Mouse (Mus musculus): ENCODE results near the gene Gm17482. TPM values are rescaled to one million over a fixed set of nuclear protein-coding genes. Genes with fewer than 3 reads are reported as not detected.

The Gm17482 gene
- polyA plus RNA-seq, 1 experiment from 2014 or later: not detected

- ChIA-PET CTCF (interaction anchor here (1.0 to 2.6 kb wide), 4 partner anchors 9 to 33 kb away, joined by 3 to 8 read pairs (median 4); no protein-coding TSS in a partner anchor), POLR2A (interaction anchor here (0.6 kb wide), 1 partner anchor 33 kb away, joined by 3 read pairs; no protein-coding TSS in a partner anchor)
- H3K27me3 ChIP-seq: no peaks in the 10 kb centered on the region
- in situ Hi-C loops (cut with MboI; ENCODE audit: low pct_unique_long_range_greater_than_20kb): no loop called here
- DNase-seq (ENCODE audit: low read depth, low spot score) (peak; percentile 46), ATAC-seq (peak; percentile 54)
- no peak for TF ChIP-seq CTCF (IDR thresholded peaks at IDR 0.05)
Measured at GRCm38 (mm10) chr6:115284153-115284552, 57.0 kb downstream of the Gm17482 start.

- ATAC-seq (no peak), DNase-seq (ENCODE audit: low read depth, low spot score) (no peak)
- in situ Hi-C loops (cut with MboI; ENCODE audit: low pct_unique_long_range_greater_than_20kb): no loop called here
- CTCF ChIA-PET: no interaction called here
- no peaks in the 10 kb centered on the region for H3K27me3 ChIP-seq
- no peak for TF ChIP-seq CTCF (IDR thresholded peaks at IDR 0.05)
- POLR2A ChIA-PET: interaction anchor here (0.7 kb wide), 1 partner anchor 88 kb away, joined by 3 read pairs; no protein-coding TSS in a partner anchor
Measured at GRCm38 (mm10) chr6:115286441-115286840, 59.3 kb downstream of the Gm17482 start.

GRCm38 (mm10) chr6:115288223-115288622 is 61.1 kb downstream of the Gm17482 start:
- in situ Hi-C loops (cut with MboI; ENCODE audit: low pct_unique_long_range_greater_than_20kb): no loop called here
- TF ChIP-seq CTCF (IDR thresholded peaks at IDR 0.05): no peak
- no peaks in the 10 kb centered on the region for H3K27me3 ChIP-seq
- ATAC-seq (no peak), DNase-seq (ENCODE audit: low read depth, low spot score) (no peak)
- POLR2A ChIA-PET: interaction anchor here (0.5 kb wide), 1 partner anchor 12 kb away, joined by 3 read pairs; no protein-coding TSS in a partner anchor
- CTCF ChIA-PET: interaction anchor here (1.0 kb wide), 1 partner anchor 47 kb away, joined by 3 read pairs; no protein-coding TSS in a partner anchor

- DNase-seq (ENCODE audit: low read depth, low spot score): no peak
- no peak for TF ChIP-seq CTCF (IDR thresholded peaks at IDR 0.05)
- no peaks in the 10 kb centered on the region for H3K27me3 ChIP-seq
- ChIA-PET CTCF (interaction anchor here (1.5 kb wide), 1 partner anchor 23 kb away, joined by 4 read pairs; no protein-coding TSS in a partner anchor), POLR2A (no interaction called here)
- in situ Hi-C loops (cut with MboI; ENCODE audit: low pct_unique_long_range_greater_than_20kb): no loop called here
- ATAC-seq: no peak
Measured at GRCm38 (mm10) chr6:115290561-115290960, 63.4 kb downstream of the Gm17482 start.

GRCm38 (mm10) chr6:115291068-115291467 is 63.9 kb downstream of the Gm17482 start:
- no peak for ATAC-seq
- POLR2A ChIA-PET: no interaction called here
- CTCF ChIA-PET: interaction anchor here (1.5 kb wide), 1 partner anchor 24 kb away, joined by 4 read pairs; no protein-coding TSS in a partner anchor
- TF ChIP-seq CTCF (IDR thresholded peaks at IDR 0.05): no peak
- in situ Hi-C loops (cut with MboI; ENCODE audit: low pct_unique_long_range_greater_than_20kb): no loop called here
- no peak for DNase-seq (ENCODE audit: low read depth, low spot score)
- no peaks in the 10 kb centered on the region for H3K27me3 ChIP-seq

- H3K27me3 ChIP-seq: no peaks in the 10 kb centered on the region
- in situ Hi-C loops (cut with MboI; ENCODE audit: low pct_unique_long_range_greater_than_20kb): no loop called here
- ChIA-PET CTCF (interaction anchor here (0.8 to 2.5 kb wide), 2 partner anchors 8 to 41 kb away, joined by 3 to 8 read pairs; no protein-coding TSS in a partner anchor), POLR2A (no interaction called here)
- DNase-seq (ENCODE audit: low read depth, low spot score) (no peak), ATAC-seq (no peak)
- no peak for TF ChIP-seq CTCF (IDR thresholded peaks at IDR 0.05)
Measured at GRCm38 (mm10) chr6:115291823-115292222, 64.7 kb downstream of the Gm17482 start.

GRCm38 (mm10) chr6:115292621-115293020 is 65.5 kb downstream of the Gm17482 start:
- no peak for DNase-seq (ENCODE audit: low read depth, low spot score)
- in situ Hi-C loops (cut with MboI; ENCODE audit: low pct_unique_long_range_greater_than_20kb): no loop called here
- no peak for ATAC-seq
- no peak for TF ChIP-seq CTCF (IDR thresholded peaks at IDR 0.05)
- POLR2A ChIA-PET: no interaction called here
- CTCF ChIA-PET: interaction anchor here (2.5 kb wide), 1 partner anchor 9 kb away, joined by 8 read pairs; no protein-coding TSS in a partner anchor
- no peaks in the 10 kb centered on the region for H3K27me3 ChIP-seq

- ChIA-PET CTCF (interaction anchor here (2.5 kb wide), 1 partner anchor 10 kb away, joined by 8 read pairs; no protein-coding TSS in a partner anchor), POLR2A (no interaction called here)
- in situ Hi-C loops (cut with MboI; ENCODE audit: low pct_unique_long_range_greater_than_20kb): no loop called here
- H3K27me3 ChIP-seq: no peaks in the 10 kb centered on the region
- ATAC-seq (no peak), DNase-seq (ENCODE audit: low read depth, low spot score) (no peak)
- TF ChIP-seq CTCF (IDR thresholded peaks at IDR 0.05): no peak
Measured at GRCm38 (mm10) chr6:115293877-115294276, 66.7 kb downstream of the Gm17482 start.

GRCm38 (mm10) chr6:115307134-115307533 is 80.0 kb downstream of the Gm17482 start:
- ATAC-seq: no peak
- CTCF ChIA-PET: no interaction called here
- no peak for DNase-seq (ENCODE audit: low read depth, low spot score)
- POLR2A ChIA-PET: no interaction called here
- H3K27me3 ChIP-seq: no peaks in the 10 kb centered on the region
- no peak for TF ChIP-seq CTCF (IDR thresholded peaks at IDR 0.05)
- in situ Hi-C loops (cut with MboI; ENCODE audit: low pct_unique_long_range_greater_than_20kb): no loop called here

Other genes with a start within 250 kb of the Gm17482 start
- 26.3 TPM for gene Tamm41, start 189.5 kb upstream of the Gm17482 start, polyA plus RNA-seq (2021)
- 0.23 TPM for gene Syn2, start 92.4 kb upstream of the Gm17482 start, polyA plus RNA-seq (2021)
- gene Timp4, start 24.9 kb downstream of the Gm17482 start, polyA plus RNA-seq (2021): 0.08 TPM
- gene Pparg, start 133.6 kb downstream of the Gm17482 start, polyA plus RNA-seq (2021): 7.3 TPM